Mouse (Mus musculus) kidney, postnatal 14 days (tissue): ENCODE measurements around the gene Stk32b.

ENCODE experiments used
- DNase-seq: peaks from one replicate; pipeline ENCODE4 v3.0.0; 2022; ENCODE audit warnings: mixed read lengths

Gene Stk32b

DNA sequence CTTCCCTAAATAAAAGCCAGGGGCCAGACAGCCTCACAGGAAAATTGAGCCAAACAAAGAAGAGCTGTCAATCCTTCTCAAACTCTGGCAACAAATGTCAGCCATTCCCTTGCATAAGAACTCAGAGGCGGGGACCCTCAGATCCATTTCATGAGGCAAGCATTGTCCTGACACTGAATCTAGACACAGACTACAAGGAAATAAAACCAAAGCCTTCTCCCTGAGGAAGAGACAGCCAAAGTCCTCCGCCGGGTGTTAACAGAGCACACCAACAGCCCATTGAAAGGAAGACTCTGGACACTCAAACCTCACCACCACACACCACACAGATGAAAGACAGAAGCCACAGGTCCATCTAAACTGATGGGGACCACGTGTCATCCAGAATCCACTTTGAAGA lies 57.8 kb downstream of the Stk32b start:
- DNase-seq: no peak

DNA sequence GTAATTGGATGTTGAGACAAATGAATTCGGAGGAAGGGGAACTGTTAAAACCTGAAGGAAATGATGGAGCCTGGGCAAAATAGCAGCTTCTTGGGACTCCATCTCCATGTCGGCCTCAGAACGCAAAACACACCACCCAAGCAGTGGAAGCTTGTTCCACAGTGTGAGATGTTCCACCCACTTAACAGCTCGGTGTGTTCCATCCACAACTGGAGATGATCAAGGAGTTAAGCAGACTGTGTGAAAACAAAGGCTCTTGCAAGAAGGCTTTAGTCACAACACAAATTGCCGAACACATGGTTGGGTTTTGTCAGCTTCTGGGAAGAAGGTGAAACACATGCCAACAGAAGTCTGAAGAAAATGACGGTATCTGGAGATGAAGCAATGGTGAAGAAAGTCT lies 59.2 kb downstream of the Stk32b start:
- DNase-seq: no peak

DNA sequence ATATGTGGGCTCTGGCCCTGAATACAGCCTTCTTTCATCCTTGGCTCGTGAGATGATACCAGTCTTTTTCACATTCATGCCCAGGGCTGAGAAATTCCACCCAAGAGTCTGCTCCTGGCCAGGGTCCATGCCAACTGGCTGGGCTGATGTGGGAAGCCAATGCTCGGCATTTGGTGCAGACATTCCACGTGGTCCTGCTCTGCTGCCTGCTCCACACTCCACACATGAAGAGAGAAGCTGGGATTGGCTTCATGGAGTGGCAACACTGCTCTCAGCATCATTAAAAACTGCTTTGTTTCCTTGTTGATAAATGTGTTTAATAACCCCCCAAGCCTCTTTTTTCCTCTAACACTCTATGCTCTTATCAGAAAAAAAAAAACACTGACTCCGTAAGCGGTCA lies 61.8 kb downstream of the Stk32b start:
- no peak for DNase-seq

DNA sequence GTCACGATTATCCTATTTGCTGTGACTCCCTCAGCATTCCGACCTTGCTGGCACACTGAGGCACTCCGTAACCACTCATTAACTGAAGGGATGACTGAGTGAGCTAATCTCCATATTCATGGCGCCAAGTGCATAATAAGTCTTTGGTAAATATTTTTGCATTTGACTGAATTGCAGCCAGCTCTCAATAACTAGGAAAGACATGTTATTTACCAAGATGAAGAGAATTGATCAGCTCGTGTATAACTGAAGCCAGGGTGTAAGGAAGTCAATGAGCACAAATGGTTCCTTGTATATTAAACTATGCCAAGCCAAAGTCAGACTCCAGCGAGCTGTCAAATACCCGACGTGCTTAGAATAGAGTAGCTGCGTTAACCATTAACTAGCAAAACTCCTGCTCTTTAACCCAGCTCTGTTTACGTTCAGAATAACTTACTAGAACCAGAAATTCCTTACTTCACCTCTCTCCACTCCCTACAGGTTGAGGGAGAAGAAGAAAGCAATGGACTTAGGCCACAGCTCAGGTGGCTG lies 66.2 kb downstream of the Stk32b start:
- peak; percentile 84 for DNase-seq

DNA sequence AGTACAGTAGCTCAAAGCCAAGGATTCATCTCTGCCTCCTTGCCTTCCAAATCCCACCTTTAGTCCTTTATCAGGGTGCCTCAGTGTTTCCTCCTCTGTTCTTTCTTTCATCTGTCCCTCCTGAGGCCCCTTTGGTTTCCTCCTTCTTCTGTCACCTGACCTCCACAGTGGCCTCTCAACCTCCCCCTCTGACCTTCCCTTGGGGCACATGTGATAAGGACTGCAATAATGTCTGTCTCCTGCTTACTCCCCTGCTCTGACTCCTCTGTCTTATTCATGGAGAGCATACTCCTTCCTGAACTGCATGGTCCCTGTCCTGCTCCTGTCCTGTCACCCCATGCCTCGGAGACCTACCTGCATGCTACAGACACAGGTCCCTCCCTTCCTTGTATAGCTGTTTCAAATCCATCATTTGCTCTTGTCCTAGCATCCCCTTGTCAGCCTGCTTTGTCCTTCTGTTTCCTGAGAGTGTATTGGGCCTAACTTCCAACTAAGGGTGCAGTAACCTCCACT lies 66.8 kb downstream of the Stk32b start:
- DNase-seq: no peak

DNA sequence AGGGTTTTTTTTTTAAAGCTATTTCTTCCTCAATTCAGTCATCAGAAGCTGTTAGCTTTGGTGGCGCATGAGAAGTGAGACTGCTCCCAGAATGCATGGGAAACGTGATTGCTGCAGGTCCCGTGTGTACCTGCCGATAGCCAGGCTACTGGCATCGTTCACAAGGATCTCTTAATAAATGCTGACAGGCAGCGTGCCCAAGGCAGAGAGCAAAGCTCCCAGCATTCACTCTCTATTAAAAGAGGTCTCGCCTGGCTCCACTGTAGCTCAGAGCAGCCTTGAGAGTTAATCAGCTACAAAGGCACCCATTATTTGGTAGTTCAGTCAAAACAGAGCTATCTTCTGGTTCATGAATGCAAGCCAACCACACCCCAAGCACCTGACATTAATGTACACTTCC lies 72.9 kb downstream of the Stk32b start:
- peak; percentile 24 for DNase-seq

DNA sequence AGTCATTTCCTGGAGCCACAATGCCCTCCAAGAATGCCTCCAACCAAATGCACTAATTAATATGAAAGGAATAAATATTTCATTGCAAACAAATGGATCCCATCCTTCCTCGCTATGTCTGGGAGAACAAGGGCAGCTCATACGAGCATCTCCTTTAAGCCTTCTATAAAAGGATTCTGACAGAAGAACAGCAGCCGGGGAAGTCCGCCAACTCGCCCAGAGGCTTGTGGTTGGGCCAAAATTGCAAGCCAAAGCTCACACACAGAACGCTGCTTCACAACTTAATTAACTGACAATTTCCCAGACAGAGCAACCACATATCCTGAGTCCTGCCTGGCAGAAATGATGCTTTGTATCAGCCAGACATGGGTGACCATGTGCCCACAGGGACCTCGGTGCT lies 74.5 kb downstream of the Stk32b start:
- no peak for DNase-seq

DNA sequence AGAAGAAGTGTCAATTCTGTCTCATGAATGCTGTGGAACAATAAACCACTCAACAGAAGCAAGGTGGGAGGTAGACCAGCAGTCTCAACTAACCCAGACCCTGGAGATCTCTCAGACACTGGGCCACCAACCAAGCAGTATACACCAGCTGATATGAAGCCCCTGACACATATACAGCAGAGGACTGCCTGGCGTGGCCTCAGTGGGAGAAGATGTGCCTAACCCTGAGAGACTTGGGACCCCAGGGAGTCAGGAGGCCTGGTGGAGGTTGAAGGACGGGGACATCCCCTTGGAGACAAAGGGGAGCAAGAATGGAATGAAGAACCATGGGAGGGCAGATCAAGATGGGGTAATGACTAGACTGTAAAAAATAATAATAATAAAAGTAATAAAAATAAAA lies 82.2 kb downstream of the Stk32b start:
- DNase-seq: no peak

DNA sequence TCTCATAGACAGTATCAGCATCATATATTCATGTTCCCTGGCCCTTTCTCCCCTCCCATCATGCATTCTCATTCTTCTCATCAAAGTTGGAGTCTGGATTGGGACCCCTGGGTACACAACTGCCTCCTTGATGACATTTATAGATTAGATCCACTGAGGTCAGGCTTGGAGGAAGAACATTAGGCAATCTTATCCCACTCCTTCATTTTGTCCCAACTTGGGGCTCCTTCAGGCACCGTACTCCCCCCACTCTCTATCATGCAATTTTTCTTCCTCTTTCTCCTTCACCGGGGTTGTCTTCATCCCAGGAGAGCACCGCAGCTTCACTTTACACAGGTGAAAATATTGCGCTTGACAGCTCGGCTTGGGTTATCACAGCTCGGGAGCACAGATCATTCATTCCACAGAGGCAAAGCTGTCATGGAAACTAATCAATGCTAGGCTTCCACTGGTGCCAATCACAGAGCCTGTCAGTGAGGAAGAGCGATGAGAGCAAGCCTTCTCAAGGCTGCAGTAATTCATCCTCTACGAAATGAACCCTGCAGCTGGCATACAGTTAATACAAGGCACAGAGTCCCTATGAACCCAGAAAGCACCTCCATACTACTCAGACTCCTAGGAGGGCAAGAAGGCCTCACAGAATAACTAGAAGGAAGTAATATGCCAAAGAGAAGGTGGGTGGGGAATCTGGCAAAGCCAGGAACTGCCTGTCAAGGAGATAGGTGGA lies 89.4 kb downstream of the Stk32b start:
- no peak for DNase-seq

DNA sequence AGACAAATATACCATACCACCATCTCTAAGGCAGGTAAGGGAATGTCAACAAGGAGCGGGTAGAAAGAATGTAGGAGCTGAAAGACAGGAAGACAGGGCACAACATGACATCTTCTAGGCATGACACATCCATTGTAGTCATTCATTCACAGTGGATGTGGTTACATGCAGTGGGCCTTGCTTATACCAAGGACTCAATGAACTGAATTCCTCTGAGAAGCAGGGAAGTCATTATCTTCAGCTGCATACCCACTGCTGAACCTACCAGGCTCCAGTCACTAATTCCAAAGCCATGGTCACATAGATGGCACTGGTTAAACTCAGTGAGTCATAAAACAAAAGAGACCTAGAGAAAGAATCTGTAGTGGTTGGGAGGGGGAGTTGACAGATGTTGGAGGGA lies 105.1 kb downstream of the Stk32b start:
- no peak for DNase-seq

DNA sequence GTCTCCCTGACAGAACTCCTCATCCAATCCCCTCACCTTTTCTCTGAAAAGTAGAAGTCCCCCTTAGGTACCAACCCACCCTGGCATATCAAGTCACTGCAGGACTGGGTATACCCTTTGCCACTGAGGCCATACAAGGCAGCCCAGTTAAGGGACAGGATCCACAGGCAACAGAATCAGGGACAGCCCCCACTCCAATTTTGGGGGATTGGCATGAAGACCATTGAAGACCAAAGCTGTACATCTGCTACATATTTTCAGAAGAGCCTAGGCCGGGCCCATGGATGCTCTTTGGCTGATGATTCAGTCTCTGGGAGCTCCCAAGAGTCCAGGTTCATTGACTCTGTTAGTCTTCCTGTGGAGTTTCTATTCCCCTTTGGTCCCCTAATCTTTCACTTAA lies 117.4 kb downstream of the Stk32b start:
- no peak for DNase-seq

DNA sequence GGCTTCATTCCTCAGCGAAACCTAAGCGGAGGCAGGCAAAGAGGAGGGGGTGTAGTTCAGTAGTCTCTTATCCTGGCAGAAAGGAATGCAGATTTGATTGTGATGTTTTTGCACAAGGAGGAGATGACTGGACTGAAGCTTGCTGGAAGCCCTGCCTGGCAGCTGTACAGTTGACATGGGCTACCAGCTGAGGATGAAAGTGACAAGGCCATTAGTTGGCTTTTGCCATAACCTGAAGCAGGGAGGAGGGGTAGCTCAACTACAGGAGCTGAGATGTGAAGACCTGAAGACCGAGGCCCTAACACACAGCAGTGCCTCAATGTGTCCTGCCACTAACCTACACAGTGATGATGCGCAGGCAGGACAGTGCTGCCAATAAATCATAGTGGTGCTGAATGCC lies 118.7 kb downstream of the Stk32b start:
- no peak for DNase-seq

DNA sequence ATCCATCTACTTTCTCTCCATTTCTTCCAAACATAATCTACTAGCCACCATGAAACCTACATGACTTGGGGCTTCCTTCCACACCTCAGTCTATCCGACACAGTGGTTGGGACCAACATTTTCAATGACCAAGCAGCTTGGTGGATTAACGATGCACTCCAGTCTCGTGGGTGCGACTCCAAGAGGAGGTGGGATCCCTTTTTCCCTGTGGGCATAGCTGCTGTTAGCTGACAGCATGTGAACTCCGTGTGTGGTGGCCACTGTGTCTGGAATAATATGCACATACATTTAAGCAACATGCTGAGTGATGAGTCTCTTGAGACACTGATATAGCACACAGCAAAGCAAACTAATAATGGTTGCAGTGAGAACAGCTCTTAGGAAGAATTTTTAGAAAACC lies 124.6 kb downstream of the Stk32b start:
- no peak for DNase-seq

DNA sequence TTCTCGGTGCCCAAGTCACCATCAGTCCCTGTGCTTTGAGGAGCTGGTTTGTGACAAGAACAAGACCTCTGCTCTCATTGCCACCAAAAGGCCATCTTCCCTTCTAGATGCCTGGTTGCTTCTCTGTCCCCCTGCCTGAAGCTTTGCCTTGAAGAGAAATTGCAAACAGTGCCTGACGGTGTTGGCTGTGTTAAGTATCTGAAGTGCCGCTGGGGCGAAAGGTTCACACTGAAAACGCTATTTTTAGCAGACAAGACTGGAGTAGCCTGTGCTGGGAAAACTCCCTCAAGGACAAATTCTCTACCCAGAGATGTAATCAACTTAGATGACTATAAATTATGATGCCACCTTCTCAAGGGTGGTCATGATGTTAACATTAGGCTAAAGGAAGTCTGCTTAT lies 129.1 kb downstream of the Stk32b start:
- DNase-seq: no peak

DNA sequence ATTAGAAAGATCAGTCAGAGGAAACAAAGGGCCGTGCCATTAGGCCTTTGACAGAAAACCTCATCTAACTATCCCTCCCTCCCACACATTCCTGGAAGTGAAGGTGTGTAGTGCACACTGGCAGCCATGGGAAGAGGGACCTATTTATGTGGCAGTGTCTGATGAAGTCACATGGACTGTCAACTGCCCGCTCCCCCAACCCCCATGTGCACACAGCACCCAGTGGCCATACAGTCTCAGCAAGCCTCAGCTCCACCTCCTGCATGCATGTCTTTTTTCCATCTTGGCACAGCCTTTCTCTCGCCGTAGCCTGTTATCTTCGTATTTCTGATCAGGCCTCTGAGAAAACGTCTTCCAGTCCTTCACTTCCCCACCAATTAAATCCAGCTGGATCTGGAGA lies 130.9 kb downstream of the Stk32b start:
- DNase-seq: no peak

DNA sequence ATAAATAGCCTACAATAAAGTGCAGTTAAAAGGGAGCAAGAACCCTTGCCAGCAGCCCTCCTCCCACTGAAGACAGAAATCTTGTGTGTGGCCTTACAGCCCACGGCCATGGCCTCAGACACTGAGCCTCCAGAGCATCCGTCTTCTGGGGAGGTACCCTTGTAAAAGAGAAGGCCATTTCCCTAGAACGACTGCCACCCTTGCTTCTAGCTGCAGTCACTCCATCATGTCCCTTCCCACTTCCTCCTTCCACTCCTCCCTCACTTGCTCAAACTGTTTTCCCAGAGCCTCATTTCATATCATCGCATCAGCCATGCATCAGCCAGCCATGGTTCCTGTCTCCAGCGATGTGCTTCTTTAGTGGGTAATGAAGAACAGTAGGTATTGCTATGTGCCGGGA lies 141.5 kb downstream of the Stk32b start:
- DNase-seq: no peak

DNA sequence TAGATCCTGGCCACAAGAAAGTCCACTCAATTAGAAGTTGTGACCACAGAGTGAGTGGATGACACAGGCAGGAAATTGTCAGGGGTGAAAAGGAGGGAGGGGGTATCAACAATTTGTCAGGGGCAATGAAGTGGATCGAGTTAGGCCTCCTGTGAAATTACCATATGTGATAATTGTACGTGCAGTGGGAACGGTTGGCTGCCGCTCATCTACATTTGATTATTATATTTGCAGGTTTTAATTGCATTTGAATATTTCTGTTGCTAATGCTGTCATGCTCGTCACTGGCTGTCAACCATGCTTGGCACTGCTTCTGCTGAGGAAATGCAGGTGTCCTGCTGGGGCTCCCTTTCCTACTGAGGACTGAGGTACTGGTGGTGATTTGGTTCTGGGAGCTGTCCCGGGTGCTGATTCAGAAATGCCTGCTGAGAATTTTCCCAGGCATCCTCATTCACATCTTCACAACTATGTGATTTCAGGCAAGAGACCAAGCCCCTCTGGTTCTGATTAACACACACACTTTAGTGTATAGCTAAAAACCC lies 159.6 kb downstream of the Stk32b start:
- peak; percentile 13 for DNase-seq

DNA sequence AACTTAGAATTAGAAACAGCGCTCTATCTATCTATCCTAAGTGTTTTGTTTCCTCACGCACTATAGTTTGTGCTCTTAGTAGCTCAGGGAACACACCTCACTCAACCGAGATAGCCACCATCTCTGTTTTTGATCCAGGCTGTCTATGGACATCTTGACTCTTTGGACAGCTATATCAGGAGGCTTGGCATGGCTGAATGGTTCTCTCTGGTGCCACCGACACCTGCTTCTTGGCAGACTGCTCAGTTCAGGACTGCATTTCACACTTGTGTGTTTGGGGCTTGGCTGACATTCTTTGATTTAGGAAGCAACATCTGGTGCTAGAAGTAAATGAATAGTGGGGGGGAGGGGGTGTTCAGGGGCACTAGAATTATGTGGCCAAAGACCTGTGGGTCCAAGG lies 162.7 kb downstream of the Stk32b start:
- no peak for DNase-seq

DNA sequence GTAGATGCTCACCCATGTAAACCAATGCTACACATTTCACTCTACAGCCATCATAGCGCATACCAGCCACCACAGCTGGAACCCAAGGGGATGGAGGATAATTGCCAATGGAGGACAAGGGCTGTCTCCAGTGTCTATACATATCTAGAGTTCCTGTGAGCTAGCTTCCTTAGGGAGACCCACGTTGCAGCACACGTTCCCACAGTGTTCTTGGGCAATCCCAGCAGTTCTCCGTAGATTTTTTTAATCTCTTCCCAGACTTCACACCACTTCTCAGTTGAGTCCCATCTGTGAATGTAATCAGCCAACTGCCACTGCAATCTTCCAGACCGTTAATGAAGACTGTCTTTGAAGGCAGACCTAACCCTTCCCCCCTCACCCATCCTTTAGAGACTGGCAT lies 165.3 kb downstream of the Stk32b start:
- no peak for DNase-seq

DNA sequence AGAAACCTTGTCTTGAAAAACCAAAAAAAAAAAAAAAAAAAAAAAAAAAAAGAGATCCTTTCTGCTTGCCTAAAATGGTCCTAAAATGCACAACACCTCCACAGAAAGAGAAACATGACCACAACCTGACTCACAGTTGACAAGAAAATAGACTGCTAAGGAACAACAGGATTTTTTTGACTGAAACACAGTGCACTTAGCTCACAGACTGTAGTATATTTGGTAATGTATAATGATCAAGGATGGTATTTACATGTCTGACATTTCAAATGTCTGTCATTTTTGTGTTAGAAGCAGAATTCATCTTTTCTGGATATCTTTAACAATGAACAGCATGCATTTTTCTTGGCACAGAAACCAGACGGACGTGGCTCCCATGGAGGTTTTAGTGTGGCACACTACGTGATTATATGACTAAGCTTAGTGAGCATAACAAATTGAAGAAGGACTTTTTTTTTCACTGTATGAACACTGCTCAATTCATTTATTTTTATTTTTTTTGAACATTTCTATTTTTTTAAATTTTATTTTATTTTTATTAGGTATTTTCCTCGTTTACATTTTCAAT lies 181.2 kb downstream of the Stk32b start:
- DNase-seq: no peak

DNA sequence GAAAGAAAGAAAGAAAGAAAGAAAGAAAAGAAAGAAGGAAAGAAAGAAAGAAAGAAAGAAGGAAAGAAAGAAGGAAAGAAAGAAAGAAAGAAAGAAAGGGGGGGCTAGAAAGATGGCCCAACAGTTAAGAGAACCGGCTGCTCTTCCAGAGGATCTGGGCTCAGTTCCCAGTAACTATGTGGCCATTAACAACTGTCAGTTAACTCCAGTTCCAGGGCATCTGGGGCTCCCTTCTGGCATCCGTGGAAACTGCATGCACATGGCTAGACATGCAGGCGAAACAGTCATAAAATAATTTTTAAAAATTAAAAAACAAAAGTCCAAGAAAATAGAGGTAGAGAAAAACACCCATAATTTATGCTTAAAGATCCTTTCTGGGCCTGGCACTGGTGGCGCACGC lies 181.7 kb downstream of the Stk32b start:
- no peak for DNase-seq

DNA sequence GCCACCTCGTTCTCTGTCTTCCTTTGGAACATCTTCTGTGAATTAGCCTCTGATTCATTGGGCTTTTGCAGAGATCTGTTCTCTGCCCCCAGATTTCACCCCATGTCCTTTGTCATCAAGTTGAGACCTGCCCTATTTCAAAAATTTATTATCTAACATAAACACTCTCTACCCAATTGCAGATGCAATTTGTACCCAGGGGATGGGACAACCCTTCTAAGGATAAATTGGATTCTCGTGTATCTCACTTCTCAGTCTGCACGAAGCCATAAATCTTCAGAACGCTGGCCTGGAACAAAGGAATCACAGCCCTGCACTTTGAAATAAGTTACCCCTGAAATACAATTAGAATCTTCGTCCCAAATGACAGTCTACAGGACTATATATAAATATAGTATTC lies 191.6 kb downstream of the Stk32b start:
- DNase-seq: no peak

DNA sequence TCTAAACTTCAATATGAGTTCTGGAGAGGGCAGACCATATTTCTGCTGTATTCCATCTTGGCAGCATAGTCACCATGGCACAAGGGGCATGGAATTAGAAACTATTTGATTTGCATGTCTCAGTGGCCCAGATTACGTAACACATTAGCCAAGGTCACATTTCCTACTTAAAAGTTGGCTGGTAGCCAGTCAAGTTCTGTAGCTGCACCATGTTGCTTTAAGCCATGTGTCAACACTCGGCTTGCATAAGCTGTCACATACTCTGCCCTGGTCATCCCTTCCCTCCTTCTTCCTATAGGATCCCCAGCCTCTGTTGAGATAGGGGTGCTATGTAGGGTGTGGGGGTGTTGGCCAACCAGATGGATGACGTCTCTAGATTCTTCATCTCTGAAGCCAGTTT lies 196.5 kb downstream of the Stk32b start:
- DNase-seq: peak; percentile 14

DNA sequence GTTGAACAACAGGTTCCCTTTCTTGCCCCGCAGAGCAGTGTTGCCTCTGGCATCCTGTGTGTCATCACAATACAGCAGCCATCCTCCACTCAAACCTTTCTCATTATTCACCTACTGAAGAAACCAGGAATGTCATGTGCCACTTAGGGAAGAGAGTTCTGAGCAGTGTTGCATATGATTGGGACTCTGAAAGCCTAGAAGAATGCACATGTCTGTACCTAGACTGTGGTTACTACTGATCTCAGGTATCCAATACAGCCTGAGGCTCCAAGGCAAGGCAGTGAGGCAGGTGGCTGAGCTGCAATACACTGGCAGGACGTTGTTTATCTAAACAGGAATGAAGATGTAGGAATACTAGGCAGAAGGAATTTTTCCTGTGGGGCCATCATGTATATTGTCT lies 204.5 kb downstream of the Stk32b start:
- no peak for DNase-seq
